Mouse (Mus musculus) bone marrow, adult 2 months (tissue): ENCODE measurements around the gene Cacng2.

Experiments
- CTCF ChIP-seq: fragments of 200-500 bp; IDR thresholded peaks from 2 replicates; pipeline ENCODE4 v1.5.1; 2011; ENCODE audit warnings: low read length, control low read depth; ENCODE audit not compliant: control insufficient read depth, insufficient read depth
- POLR2A ChIP-seq: fragments of 200-500 bp; IDR thresholded peaks from 2 replicates; pipeline ENCODE4 v1.6.1; 2011; ENCODE audit warnings: low read depth, mild to moderate bottlenecking, control low read depth, low read length, borderline replicate concordance; ENCODE audit not compliant: control insufficient read depth

GRCm38 (mm10) chr15:78099516-78099915 is 20.3 kb downstream of the Cacng2 start:
- no peak for TF ChIP-seq POLR2A
- no peak for TF ChIP-seq CTCF
